Mouse (Mus musculus) embryonic fibroblast, embryonic 13.5 days (primary cell): ENCODE measurements around the gene Calr4. TPM values are rescaled to one million over a fixed set of nuclear protein-coding genes. Genes with fewer than 3 reads are reported as not detected.
A peak's percentile ranks its signal among the peaks of the same experiment; 100 is the strongest.

Source experiments
- H3K27ac ChIP-seq: 2 replicates; pipeline ENCODE4 v1.5.1; 2012; ENCODE audit warnings: low read length, control low read depth, inconsistent platforms; ENCODE audit not compliant: insufficient read depth
- H3K4me1 ChIP-seq: 2 replicates; pipeline ENCODE4 v1.6.1; 2011; ENCODE audit warnings: low read length; ENCODE audit not compliant: control insufficient read depth, insufficient read depth
- H3K4me3 ChIP-seq: 2 replicates; pipeline ENCODE4 v1.5.1; 2011; ENCODE audit warnings: mild to moderate bottlenecking, control low read depth, low read length; ENCODE audit not compliant: insufficient read depth
- CTCF ChIP-seq: IDR thresholded peaks from 2 replicates; pipeline ENCODE4 v1.5.1; 2011; ENCODE audit warnings: mild to moderate bottlenecking, control low read depth, low read length, moderate library complexity, borderline replicate concordance; ENCODE audit not compliant: insufficient read depth
- POLR2A ChIP-seq: IDR thresholded peaks from 2 replicates; pipeline ENCODE4 v1.6.1; 2011; ENCODE audit warnings: low read depth, mild to moderate bottlenecking, control low read depth, low read length, moderate library complexity
- polyA plus RNA-seq: library from polyadenylated mRNA; stranded (reverse); fragments of >200 nt; gene quantifications from 2 replicates; pipeline ENCODE4 v1.2.4, GENCODE M21; 2011; ENCODE audit warnings: low read depth; ENCODE audit not compliant: missing spikeins, insufficient read length

Calr4 gene
- polyA plus RNA-seq, 1 experiment, result not detected

DNA sequence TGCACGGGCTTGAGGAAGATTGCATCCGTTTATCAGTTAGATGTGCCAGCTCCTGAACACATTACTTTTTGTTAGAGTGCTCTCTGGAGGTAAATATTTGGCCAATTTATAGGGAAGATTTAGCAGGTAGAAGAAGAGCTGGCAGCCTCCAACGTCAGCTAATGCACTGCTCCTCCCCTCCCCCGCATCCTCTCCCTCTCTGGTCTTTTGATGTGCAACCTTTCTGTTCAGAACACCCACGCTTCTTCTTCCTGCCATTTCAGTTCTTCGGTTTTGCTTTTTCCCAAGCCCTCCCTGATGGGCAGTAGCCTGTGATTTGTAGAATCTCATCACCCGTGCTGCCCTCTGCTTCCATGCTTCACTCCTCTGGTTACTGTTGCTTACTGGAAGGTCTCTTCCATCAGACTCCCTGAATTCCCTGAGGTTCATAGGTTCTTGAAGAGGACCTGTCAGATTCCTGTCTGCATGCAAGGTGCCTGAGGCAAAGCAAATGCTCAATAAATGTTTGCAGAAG, 4.5 kb upstream of the Calr4 start:
- Histone ChIP-seq H3K4me1 (no peaks in the 10 kb centered on the region; the same call in 1 of the 2 replicates), H3K27ac (no peak overlapping the region), H3K4me3 (no peak overlapping the region)
- TF ChIP-seq CTCF, result no peak
- TF ChIP-seq POLR2A, result no peak

DNA sequence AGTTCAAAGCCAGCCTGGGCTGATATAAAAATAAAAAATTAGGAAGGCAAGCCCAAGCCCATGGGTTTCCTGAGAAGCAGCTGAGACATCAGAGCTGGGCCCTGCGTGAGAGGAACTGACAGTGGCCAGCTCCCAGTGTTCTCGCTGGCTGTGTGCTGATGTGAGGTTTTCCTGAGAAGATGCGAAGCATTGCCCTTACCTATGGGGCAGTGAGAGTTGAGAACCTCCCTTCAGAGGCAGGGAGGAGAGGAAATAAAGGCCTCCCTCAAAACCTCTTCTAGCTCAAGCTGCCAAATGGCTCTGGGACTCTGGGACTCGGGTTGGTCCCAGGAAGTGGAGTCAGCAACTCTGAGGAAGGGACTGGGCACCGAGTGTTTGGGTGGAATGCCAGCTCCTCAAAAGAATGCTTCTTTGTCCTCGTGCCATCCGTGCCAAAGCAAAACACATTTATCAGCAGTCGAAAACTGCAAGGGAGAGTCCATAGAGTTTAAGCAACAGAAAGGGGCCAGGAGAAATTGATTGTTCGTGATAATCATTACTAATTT, 593 bp downstream of the Calr4 start:
- TF ChIP-seq CTCF, result no peak
- H3K4me1 ChIP-seq, result peaks cover 4% of the 10 kb centered on the region; the same call in 1 of the 2 replicates

DNA sequence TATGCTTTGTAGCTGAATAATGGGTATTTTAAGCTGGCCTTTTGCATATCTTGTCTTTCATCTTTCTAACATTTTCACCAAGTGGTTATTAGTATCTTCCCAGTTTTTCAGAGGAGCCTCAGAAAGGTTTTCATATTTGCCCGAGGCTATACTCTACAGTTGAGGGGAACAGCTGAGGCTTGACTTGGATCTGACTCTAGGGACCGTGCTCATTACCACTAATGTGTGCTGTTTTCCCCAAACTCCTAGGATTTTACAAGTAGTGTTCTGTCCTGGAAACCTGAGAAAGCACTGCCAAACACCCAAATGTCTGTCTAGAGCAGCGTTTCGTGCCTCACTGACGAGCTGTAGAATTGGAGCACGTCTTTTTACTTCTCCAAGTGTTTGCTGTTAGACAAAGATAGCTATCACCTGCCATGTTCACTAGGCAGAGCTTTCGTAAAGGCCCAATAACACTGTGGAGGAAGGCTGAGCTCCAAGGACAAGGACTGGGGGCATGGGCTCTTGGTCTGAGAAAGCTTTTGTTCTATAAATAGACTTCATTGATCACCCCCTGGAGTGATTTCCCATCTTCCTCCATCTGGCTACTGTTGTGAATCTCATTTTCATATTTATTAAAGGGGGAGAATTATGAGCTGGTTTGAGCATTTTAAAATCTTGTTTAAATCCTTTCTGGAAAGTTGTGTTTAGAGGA, 2.0 kb downstream of the Calr4 start:
- TF ChIP-seq CTCF, result no peak
- TF ChIP-seq POLR2A, result no peak

More for the DNA sequence above, 593 bp downstream of the Calr4 start:
- no peak overlapping the region for H3K27ac ChIP-seq
- no peak overlapping the region for H3K4me3 ChIP-seq

DNA sequence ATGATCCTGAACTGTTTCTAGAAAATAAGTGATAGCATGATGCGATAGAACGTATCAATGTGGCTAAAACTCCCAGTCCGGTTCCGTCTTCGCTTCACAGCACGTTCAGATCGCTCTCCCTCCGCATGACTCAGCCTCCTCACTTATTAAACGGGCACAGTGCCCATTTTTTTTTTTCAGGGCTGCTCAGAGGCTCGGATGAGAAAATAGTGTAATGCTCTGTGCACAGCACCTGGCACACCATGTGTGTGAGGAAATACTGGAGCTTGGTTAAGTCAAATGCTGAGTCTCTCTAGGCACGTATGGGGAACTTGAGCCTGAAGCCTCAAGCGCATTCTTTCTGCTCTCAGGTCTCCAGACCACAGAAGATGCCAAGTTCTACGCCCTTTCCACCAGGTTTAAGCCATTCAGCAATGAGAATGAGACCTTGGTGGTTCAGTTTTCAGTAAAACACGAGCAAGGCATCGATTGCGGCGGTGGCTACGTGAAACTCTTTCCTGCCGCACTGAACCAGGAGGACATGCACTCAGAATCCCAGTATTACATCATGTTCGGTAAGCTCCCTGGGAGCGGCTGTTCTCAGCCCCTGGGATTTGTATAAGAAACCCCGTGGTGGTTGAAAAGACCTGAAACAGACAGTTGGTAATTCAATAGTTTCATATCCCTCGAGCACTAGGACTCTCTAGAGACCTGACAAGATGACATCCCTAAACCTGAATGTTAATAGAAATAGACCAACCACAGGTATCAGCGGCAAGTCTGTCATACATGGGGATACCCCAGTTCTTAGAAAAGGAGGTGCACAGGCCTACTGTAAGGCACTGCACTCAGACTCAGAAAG, 4.4 kb downstream of the Calr4 start:
- no peak for TF ChIP-seq POLR2A
- TF ChIP-seq CTCF, result no peak
- H3K4me1 ChIP-seq, result peaks cover 13% of the 10 kb centered on the region
- H3K4me3 ChIP-seq, result no peak overlapping the region
- H3K27ac ChIP-seq, result no peak overlapping the region

More for the DNA sequence above, 2.0 kb downstream of the Calr4 start:
- H3K4me3 ChIP-seq, result no peak overlapping the region
- peaks cover 7% of the 10 kb centered on the region; the same call in 1 of the 2 replicates for H3K4me1 ChIP-seq
- H3K27ac ChIP-seq, result no peak overlapping the region

GRCm38 (mm10) chr4:109241221-109241620, 6.9 kb downstream of the Calr4 start:
- no peak for TF ChIP-seq CTCF
- TF ChIP-seq POLR2A, result no peak
- Histone ChIP-seq H3K27ac (no peak overlapping the region), H3K4me1 (peaks cover 13% of the 10 kb centered on the region), H3K4me3 (no peak overlapping the region)

DNA sequence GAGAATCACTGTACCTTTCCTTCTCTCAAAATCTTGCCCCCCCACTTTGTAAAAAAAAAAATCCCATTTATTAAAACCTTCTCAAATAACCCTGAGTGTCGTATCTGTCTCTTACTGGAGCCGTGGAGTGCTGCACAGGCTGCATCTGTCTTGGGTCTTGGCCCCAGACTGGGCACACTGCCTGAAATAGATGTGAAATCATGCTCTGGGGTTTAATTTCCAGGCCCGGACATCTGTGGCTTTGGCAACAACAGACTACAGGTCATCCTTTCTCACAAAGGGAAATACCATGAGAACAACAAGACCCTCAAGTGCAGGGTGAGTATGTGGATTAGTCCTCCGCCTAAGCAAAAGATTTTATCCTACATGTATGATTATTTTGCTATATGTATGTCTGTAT, 7.6 kb downstream of the Calr4 start:
- Histone ChIP-seq H3K4me1 (peaks cover 11% of the 10 kb centered on the region), H3K27ac (no peak overlapping the region)
- TF ChIP-seq POLR2A (no peak), CTCF (no peak)

DNA sequence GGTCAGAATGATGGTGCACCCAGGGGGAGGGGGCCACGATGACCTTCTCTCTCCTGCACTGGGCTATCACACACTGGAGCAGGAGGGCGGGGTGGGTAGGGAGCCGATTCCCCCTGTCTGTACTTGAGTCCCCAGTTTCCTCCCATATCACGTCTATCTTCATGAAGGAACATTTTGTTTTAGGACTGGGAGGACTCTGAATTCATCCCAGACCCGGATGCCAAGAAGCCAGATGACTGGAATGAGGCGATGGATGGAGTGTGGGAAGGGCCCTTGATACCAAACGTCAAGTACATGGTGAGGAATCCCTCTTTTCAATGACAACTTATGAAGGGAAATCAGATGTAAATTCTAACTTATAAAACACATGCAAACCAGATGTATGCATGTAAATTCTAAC, 10.2 kb downstream of the Calr4 start:
- Histone ChIP-seq H3K27ac (no peak overlapping the region), H3K4me3 (no peak overlapping the region), H3K4me1 (peaks cover 9% of the 10 kb centered on the region)
- TF ChIP-seq POLR2A, result no peak
- TF ChIP-seq CTCF, result no peak

More for the DNA sequence above, 7.6 kb downstream of the Calr4 start:
- H3K4me3 ChIP-seq, result no peak overlapping the region

DNA sequence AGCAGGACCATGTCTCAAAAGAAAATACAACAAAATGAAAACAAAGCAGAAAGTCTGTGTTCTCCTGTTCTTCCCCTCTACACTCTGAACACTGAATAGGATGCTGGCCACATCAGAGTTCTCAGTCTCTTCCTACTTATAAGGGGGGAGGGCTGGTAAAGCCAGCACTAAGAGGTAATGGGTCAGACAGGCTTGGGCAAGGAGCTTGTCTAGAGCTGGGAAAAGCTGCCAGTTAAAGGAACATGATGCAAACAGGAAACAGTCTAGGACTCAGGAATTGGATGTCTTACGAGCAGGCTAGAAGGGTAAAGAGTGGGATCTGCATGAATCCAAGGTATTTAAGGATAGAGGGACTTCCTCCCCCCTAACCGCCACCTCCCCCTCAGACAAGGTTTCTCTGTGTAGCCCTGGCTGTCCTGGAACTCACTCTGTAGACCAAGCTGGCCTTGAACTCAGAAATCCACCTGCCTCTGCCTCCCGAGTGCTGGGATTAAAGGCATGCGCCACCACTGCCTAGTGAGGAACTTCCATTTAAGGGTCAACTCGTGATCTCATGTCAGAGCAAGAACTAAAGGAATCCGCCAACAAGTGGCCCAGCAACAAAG, 10.8 kb downstream of the Calr4 start:
- no peak overlapping the region for H3K4me3 ChIP-seq
- peaks cover 9% of the 10 kb centered on the region for H3K4me1 ChIP-seq
- TF ChIP-seq POLR2A (no peak), CTCF (no peak)

DNA sequence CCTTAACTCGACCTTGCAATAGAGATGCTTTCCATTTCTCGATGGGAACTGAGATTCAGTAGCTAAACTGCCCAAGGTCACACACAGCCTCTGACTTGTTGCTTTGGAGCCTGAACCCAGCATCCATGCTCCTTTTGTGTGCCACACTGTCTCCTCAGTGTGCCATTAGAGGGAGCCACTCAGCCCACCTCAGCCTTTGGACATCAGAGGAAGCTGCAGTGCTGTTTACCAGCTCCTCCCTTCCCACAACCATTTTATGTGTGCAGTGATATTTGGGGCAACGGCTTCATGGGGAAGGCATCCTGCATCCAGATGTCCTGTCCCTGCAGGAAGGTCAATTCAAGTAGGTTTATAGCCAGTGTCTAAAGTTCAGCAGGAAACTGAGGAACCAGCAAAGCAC, 17.3 kb downstream of the Calr4 start:
- no peak overlapping the region for H3K4me3 ChIP-seq
- H3K4me1 ChIP-seq, result no peaks in the 10 kb centered on the region
- H3K27ac ChIP-seq, result no peak overlapping the region
- TF ChIP-seq CTCF (peak; percentile 38; the same call in 1 of the 2 replicates), POLR2A (no peak)

More for the DNA sequence above, 10.8 kb downstream of the Calr4 start:
- no peak overlapping the region for H3K27ac ChIP-seq

DNA sequence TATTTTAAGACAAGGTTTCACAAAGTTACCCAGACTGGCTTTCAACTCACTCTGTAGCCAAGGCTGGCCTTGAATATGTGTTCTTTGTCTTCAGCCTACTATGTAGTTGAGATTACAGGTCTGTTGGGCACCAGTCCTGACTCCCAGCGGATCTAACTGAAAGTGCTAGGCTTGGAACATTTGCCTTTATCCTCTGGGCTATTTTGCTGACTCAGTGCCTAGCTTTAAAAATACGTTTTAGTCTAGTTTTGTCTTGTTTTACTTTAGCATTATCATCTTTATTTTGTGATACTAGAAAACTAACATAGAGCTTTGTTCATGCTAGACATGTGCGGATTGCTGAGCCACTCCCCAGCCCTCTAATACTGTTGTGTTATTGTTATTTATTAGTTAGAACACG, 17.9 kb downstream of the Calr4 start:
- H3K27ac ChIP-seq, result no peak overlapping the region
- no peaks in the 10 kb centered on the region for H3K4me1 ChIP-seq
- TF ChIP-seq POLR2A (no peak), CTCF (no peak)
- H3K4me3 ChIP-seq, result no peak overlapping the region
